Mouse (Mus musculus) limb, embryonic 13.5 days (tissue): ENCODE data around the gene Mrln. TPM values are rescaled to one million over a fixed set of nuclear protein-coding genes. Genes with fewer than 3 reads are reported as not detected.

ENCODE experiments used
- ATAC-seq: fragments of 200-750 bp; cut with Nextera tagmentation; 2 replicates; pipeline ENCODE4 v1.8.0; 2017; ENCODE audit warnings: low read depth, moderate number of reproducible peaks, moderate TSS enrichment; ENCODE audit not compliant: low FRiP score
- H3K27ac ChIP-seq: fragments of 300-500 bp; sonication (generic); 2 replicates; pipeline ENCODE4 v1.5.1; 2015; ENCODE audit warnings: inconsistent platforms, mild to moderate bottlenecking, moderate library complexity
- H3K27me3 ChIP-seq: fragments of 300-500 bp; sonication (generic); 2 replicates; pipeline ENCODE4 v1.6.1; 2015; ENCODE audit warnings: mild to moderate bottlenecking, inconsistent platforms
- H3K36me3 ChIP-seq: fragments of 300-500 bp; sonication (generic); 2 replicates; pipeline ENCODE4 v1.6.1; 2015; ENCODE audit warnings: inconsistent platforms, mild to moderate bottlenecking, moderate library complexity
- H3K4me1 ChIP-seq: fragments of 300-500 bp; sonication (generic); 2 replicates; pipeline ENCODE4 v1.6.1; 2015; ENCODE audit warnings: inconsistent platforms
- H3K4me2 ChIP-seq: fragments of 300-500 bp; sonication (generic); replicated peaks from 2 replicates; pipeline ENCODE4 v1.6.1; 2015; ENCODE audit warnings: inconsistent platforms, mild to moderate bottlenecking, moderate library complexity
- H3K4me3 ChIP-seq: fragments of 300-500 bp; sonication (generic); 2 replicates; pipeline ENCODE4 v1.5.1; 2015; ENCODE audit warnings: moderate library complexity, mild to moderate bottlenecking, inconsistent platforms
- H3K9ac ChIP-seq: fragments of 300-500 bp; sonication (generic); 2 replicates; pipeline ENCODE4 v1.6.1; 2015; ENCODE audit warnings: mild to moderate bottlenecking, inconsistent platforms
- H3K9me3 ChIP-seq: fragments of 300-500 bp; sonication (generic); 2 replicates; pipeline ENCODE4 v1.6.1; 2016; ENCODE audit warnings: inconsistent platforms
- WGBS: fragments of 180-500 bp; shearing (Covaris S2); methylation state at CpG from one replicate; pipeline ENCODE4 v1.1.7; 2015; 5-methylcytosine and 5-hydroxymethylcytosine counted together
- polyA plus RNA-seq: library from polyadenylated mRNA; unstranded; fragments of >200 nt; fragmentation: Nextera tagmentation; extraction: Ambion mirVana; gene quantifications from 2 replicates; pipeline ENCODE4 v1.2.1, GENCODE M21; 2015

Gene Mrln
- polyA plus RNA-seq, 1 experiment from 2014 or later: 19.7 TPM

GRCm38 (mm10) chr10:70173314-70173713, 31.1 kb upstream of the Mrln start:
- WGBS: 56% methylated on average over 3 of the region's 3 CpGs
- ATAC-seq: no peak
- peaks cover 76% of the 10 kb centered on the region for H3K36me3 ChIP-seq
- H3K4me3 ChIP-seq: no peak overlapping the region
- H3K4me2 ChIP-seq: no peak overlapping the region
- no peaks in the 10 kb centered on the region for H3K27me3 ChIP-seq
- H3K27ac ChIP-seq: no peak overlapping the region
- no peaks in the 10 kb centered on the region for H3K9me3 ChIP-seq
- H3K9ac ChIP-seq: 0 out of 2 replicates have a peak overlapping the region, but pooled peaks have one; percentile 2
- H3K4me1 ChIP-seq: peaks cover 4% of the 10 kb centered on the region; the same call in 1 of the 2 replicates

- no peaks in the 10 kb centered on the region for H3K4me1 ChIP-seq
- WGBS: 73% methylated on average over 16 of the region's 16 CpGs
- H3K4me2 ChIP-seq: no peak overlapping the region
- no peak overlapping the region for H3K4me3 ChIP-seq
- no peak for ATAC-seq
- peaks cover 69% of the 10 kb centered on the region for H3K36me3 ChIP-seq
- no peaks in the 10 kb centered on the region for H3K9me3 ChIP-seq
- no peak overlapping the region for H3K27ac ChIP-seq
- H3K27me3 ChIP-seq: no peaks in the 10 kb centered on the region
- H3K9ac ChIP-seq: no peak overlapping the region
Observed at GRCm38 (mm10) chr10:70174494-70175190, 29.8 kb upstream of the Mrln start.

DNA sequence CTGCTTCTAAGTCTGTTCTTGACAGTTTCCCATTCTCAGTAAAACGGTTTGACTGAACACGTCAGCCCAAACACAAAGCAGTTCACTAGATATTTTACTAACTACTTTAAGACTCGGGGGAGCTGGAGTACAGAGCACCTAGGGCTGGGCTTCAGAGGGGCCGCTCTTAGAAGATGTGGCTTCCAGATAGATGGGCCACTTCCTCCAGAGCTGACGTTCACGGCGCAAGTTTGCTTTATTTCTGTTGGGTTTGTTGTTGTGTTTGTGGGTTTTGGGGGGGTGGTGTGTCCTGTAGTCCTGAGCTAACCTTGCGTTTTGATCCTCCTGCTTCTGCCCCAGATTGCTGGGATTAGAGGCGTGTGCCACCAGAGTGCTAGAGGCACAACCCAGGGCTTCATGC, 23.7 kb upstream of the Mrln start:
- no peaks in the 10 kb centered on the region for H3K9me3 ChIP-seq
- WGBS: 83% methylated on average over 9 of the region's 9 CpGs
- H3K9ac ChIP-seq: no peak overlapping the region
- no peaks in the 10 kb centered on the region for H3K27me3 ChIP-seq
- H3K36me3 ChIP-seq: peaks cover 50% of the 10 kb centered on the region
- H3K27ac ChIP-seq: no peak overlapping the region
- ATAC-seq: no peak
- no peak overlapping the region for H3K4me2 ChIP-seq
- H3K4me3 ChIP-seq: no peak overlapping the region
- H3K4me1 ChIP-seq: peaks cover 6% of the 10 kb centered on the region; the same call in 1 of the 2 replicates

DNA sequence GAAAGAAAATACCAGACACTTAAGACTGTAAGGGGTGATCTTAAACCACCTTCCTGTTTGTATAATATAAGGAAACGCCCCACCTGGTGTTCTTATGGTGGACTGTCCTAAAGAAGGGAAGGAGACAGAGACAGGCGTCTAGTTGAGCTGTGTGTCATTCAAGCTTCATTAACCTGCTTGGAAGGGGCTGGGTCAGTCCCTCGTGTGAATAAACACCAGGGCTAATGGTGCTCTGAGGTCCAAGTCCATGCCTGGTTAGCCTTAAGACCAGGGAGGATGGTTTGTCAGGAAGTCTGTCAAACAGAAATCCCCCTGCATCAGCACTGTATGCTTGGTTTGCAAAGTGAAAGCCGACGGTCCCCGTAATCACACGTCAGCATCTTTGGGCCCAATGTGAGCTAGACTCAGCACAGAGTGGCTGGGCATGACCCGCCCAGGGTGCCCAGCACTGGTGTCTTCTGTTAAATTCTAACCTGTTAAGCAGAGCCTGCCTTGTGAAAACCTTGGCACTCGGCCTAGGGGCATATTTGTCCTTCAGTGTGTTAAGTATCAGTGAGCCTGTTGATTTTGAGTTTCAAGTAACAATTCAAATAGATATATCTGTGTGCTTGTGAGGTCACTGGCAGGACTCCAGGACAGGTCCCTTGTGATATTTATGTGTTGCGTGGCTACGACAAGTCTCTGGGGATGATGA, 23.0 kb upstream of the Mrln start:
- H3K9ac ChIP-seq: no peak overlapping the region
- WGBS: 87% methylated on average over 11 of the region's 11 CpGs
- ATAC-seq: no peak
- H3K4me1 ChIP-seq: peaks cover 6% of the 10 kb centered on the region; the same call in 1 of the 2 replicates
- no peak overlapping the region for H3K4me3 ChIP-seq
- H3K27ac ChIP-seq: no peak overlapping the region
- H3K4me2 ChIP-seq: no peak overlapping the region
- H3K9me3 ChIP-seq: no peaks in the 10 kb centered on the region
- H3K27me3 ChIP-seq: no peaks in the 10 kb centered on the region
- H3K36me3 ChIP-seq: peaks cover 47% of the 10 kb centered on the region

GRCm38 (mm10) chr10:70183210-70184080, 21.0 kb upstream of the Mrln start:
- peak overlapping the region; percentile 28; the same call in 1 of the 2 replicates for H3K27ac ChIP-seq
- H3K4me3 ChIP-seq: no peak overlapping the region
- H3K4me1 ChIP-seq: peaks cover 6% of the 10 kb centered on the region; the same call in 1 of the 2 replicates
- H3K36me3 ChIP-seq: peaks cover 48% of the 10 kb centered on the region
- H3K9ac ChIP-seq: no peak overlapping the region
- H3K9me3 ChIP-seq: no peaks in the 10 kb centered on the region
- no peaks in the 10 kb centered on the region for H3K27me3 ChIP-seq
- ATAC-seq: no peak
- H3K4me2 ChIP-seq: no peak overlapping the region
- 71% methylated on average over 15 of the region's 15 CpGs for WGBS

GRCm38 (mm10) chr10:70186136-70186535, 18.3 kb upstream of the Mrln start:
- H3K4me2 ChIP-seq: no peak overlapping the region
- no peaks in the 10 kb centered on the region for H3K9me3 ChIP-seq
- peaks cover 63% of the 10 kb centered on the region for H3K36me3 ChIP-seq
- H3K4me1 ChIP-seq: peaks cover 6% of the 10 kb centered on the region; the same call in 1 of the 2 replicates
- no peak overlapping the region for H3K9ac ChIP-seq
- no peak for ATAC-seq
- WGBS: 76% methylated on average over 9 of the region's 9 CpGs
- H3K27me3 ChIP-seq: no peaks in the 10 kb centered on the region
- no peak overlapping the region for H3K4me3 ChIP-seq
- no peak overlapping the region for H3K27ac ChIP-seq

DNA sequence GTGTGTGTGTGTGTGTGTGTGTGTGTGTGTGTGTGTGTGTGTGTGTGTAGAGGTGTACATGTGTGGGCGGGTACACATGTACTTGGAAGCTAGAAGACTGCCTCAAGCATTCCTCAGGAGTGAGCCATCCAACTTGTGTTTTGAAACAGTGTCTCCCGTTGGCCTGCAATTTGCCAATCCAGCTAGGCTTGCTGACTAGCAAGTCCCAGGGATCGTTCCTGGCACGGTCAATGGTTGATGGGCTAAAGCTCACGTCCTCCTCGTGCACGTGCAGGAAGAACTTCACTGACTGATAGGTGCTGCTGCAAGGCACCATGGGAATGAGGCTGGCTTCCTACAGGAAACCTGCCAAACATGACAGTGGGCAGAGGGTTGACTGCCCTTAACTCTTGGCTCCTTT, 17.9 kb upstream of the Mrln start:
- H3K4me3 ChIP-seq: no peak overlapping the region
- H3K27me3 ChIP-seq: no peaks in the 10 kb centered on the region
- H3K9me3 ChIP-seq: no peaks in the 10 kb centered on the region
- WGBS: 93% methylated on average over 6 of the region's 7 CpGs
- H3K4me2 ChIP-seq: no peak overlapping the region
- ATAC-seq: no peak
- no peak overlapping the region for H3K9ac ChIP-seq
- no peak overlapping the region for H3K27ac ChIP-seq
- peaks cover 66% of the 10 kb centered on the region for H3K36me3 ChIP-seq
- peaks cover 6% of the 10 kb centered on the region; the same call in 1 of the 2 replicates for H3K4me1 ChIP-seq

DNA sequence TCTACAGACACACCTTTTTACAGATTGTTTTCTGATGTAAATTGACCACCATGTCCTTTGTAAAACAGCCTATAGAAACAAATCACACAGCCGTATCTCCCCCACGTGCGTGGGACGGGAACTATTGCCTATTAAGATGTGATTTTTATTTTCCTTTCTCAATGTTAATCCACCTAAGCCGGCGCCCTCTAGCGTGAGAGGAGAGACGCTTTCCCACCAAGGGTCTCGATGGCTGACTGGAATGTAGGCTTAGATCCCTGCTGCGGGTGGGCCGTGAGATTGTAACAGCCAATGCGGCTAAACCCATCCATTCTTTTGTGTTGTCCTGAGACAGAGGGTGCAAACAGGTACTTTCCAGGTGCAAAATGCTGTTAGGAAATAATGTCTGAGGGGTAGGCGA, 14.6 kb upstream of the Mrln start:
- ATAC-seq: no peak
- H3K4me2 ChIP-seq: no peak overlapping the region
- H3K27ac ChIP-seq: no peak overlapping the region
- H3K4me1 ChIP-seq: no peaks in the 10 kb centered on the region
- no peak overlapping the region for H3K9ac ChIP-seq
- H3K4me3 ChIP-seq: no peak overlapping the region
- H3K27me3 ChIP-seq: no peaks in the 10 kb centered on the region
- peaks cover 73% of the 10 kb centered on the region for H3K36me3 ChIP-seq
- H3K9me3 ChIP-seq: no peaks in the 10 kb centered on the region
- WGBS: 83% methylated on average over 13 of the region's 13 CpGs

GRCm38 (mm10) chr10:70194283-70194682, 10.2 kb upstream of the Mrln start:
- H3K27ac ChIP-seq: no peak overlapping the region
- no peak for ATAC-seq
- H3K36me3 ChIP-seq: peaks cover 41% of the 10 kb centered on the region
- H3K4me2 ChIP-seq: no peak overlapping the region
- H3K4me1 ChIP-seq: peaks cover 16% of the 10 kb centered on the region; the same call in 1 of the 2 replicates
- no peak overlapping the region for H3K9ac ChIP-seq
- H3K4me3 ChIP-seq: no peak overlapping the region
- 54% methylated on average over 9 of the region's 9 CpGs for WGBS
- no peaks in the 10 kb centered on the region for H3K9me3 ChIP-seq
- H3K27me3 ChIP-seq: no peaks in the 10 kb centered on the region

DNA sequence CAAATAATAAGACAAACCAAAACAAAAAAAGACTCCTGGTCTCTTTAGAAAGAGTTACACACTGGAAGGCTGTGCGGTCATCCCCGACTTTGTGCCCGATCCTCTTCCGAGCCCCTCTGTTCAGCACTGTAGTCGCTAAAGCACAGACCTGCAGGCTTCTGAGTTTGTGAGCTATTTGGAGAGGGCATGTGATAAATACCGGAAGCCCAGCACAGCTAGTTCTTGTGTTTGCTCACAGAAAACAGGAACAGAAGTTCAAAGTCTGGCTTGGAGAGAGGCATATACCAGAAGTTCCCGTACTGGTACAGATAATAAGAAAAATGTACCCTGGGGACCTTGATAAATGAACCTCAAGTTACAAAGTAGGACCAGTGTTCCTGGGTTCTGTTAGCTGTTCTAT, 9.2 kb upstream of the Mrln start:
- ATAC-seq: no peak
- Histone ChIP-seq H3K9me3 (no peaks in the 10 kb centered on the region), H3K4me2 (no peak overlapping the region), H3K27ac (no peak overlapping the region), H3K36me3 (peaks cover 32% of the 10 kb centered on the region), H3K9ac (no peak overlapping the region), H3K4me1 (peaks cover 16% of the 10 kb centered on the region; the same call in 1 of the 2 replicates), H3K4me3 (no peak overlapping the region), H3K27me3 (no peaks in the 10 kb centered on the region)
- 55% methylated on average over 7 of the region's 7 CpGs for WGBS

GRCm38 (mm10) chr10:70195786-70196185, 8.7 kb upstream of the Mrln start:
- H3K27ac ChIP-seq: 0 out of 2 replicates have a peak overlapping the region, but pooled peaks have one; percentile 1
- peaks cover 28% of the 10 kb centered on the region for H3K36me3 ChIP-seq
- ATAC-seq: peak; percentile 54
- H3K4me1 ChIP-seq: peaks cover 16% of the 10 kb centered on the region; the same call in 1 of the 2 replicates
- no peak overlapping the region for H3K9ac ChIP-seq
- H3K9me3 ChIP-seq: no peaks in the 10 kb centered on the region
- H3K27me3 ChIP-seq: no peaks in the 10 kb centered on the region
- no peak overlapping the region for H3K4me3 ChIP-seq
- H3K4me2 ChIP-seq: no peak overlapping the region
- WGBS: 34% methylated on average over 7 of the region's 7 CpGs

GRCm38 (mm10) chr10:70196666-70197065, 7.8 kb upstream of the Mrln start:
- H3K27me3 ChIP-seq: no peaks in the 10 kb centered on the region
- H3K4me1 ChIP-seq: peaks cover 16% of the 10 kb centered on the region; the same call in 1 of the 2 replicates
- H3K4me2 ChIP-seq: no peak overlapping the region
- 0 out of 2 replicates have a peak, but pooled peaks cover under 1% of the 10 kb centered on the region for H3K9me3 ChIP-seq
- H3K36me3 ChIP-seq: peaks cover 20% of the 10 kb centered on the region
- 88% methylated on average over 6 of the region's 6 CpGs for WGBS
- no peak for ATAC-seq
- H3K27ac ChIP-seq: no peak overlapping the region
- H3K9ac ChIP-seq: no peak overlapping the region
- no peak overlapping the region for H3K4me3 ChIP-seq
